ENCODE assay signal across 32 mouse cellular contexts in genomic region chr3:105571944-105572343, GRCm38 (mm10).
"Had no signal": no experiment of that assay in that cellular context is flagged by ENCODE, and none has a peak within 500 bp of the region (broad histone marks: within the 10 kb centered on the region; RNA-seq: fewer than 3 reads in every experiment).

No protein-coding gene starts in this region.

- H3K4me1 ChIP-seq: limb, embryonic 10.5 days; limb, embryonic 12.5 days; limb, embryonic 13.5 days; limb, embryonic 15.5 days; liver, embryonic 12.5 days; liver, embryonic 13.5 days; liver, embryonic 15.5 days; lung, embryonic 15.5 days; megakaryocyte, embryonic 14.5 days had no signal

- H3K9me3 ChIP-seq: limb, embryonic 10.5 days; limb, embryonic 12.5 days; limb, embryonic 13.5 days; limb, embryonic 15.5 days; liver, embryonic 12.5 days; liver, embryonic 13.5 days; liver, embryonic 15.5 days; lung, embryonic 15.5 days; megakaryocyte, embryonic 14.5 days; midbrain, embryonic 10.5 days; midbrain, embryonic 12.5 days; midbrain, embryonic 13.5 days; midbrain, embryonic 15.5 days; neural tube, embryonic 12.5 days had no signal

- DNase-seq: left cerebral cortex, postnatal 4 days; liver; liver, embryonic 13.5 days; liver, postnatal 0 days; lung, adult 18-20 months; lung, adult 2 months; lung, embryonic 14.5 days; lung, postnatal 10 days; lung, postnatal 14 days; lung, postnatal 36 days; lung, postnatal 4 days; midbrain, embryonic 14.5 days had no signal

- H3K36me3 ChIP-seq: limb, embryonic 10.5 days; limb, embryonic 12.5 days; limb, embryonic 13.5 days; limb, embryonic 15.5 days; liver, embryonic 12.5 days; liver, embryonic 13.5 days; liver, embryonic 15.5 days; lung, embryonic 15.5 days; midbrain, embryonic 10.5 days; midbrain, embryonic 12.5 days; midbrain, embryonic 13.5 days; midbrain, embryonic 15.5 days; neural tube, embryonic 12.5 days had no signal

- H3K27me3 ChIP-seq: limb, embryonic 15.5 days; liver, embryonic 13.5 days; liver, embryonic 15.5 days; lung, embryonic 15.5 days; midbrain, embryonic 13.5 days; midbrain, embryonic 15.5 days; neural tube, embryonic 12.5 days had no signal

- ATAC-seq: liver, embryonic 12.5 days; liver, postnatal 0 days; lung, postnatal 0 days; midbrain, embryonic 13.5 days; midbrain, embryonic 15.5 days; midbrain, embryonic 16.5 days had no signal

- H3K4me2 ChIP-seq: limb, embryonic 12.5 days; limb, embryonic 13.5 days; limb, embryonic 15.5 days; liver, embryonic 11.5 days; liver, embryonic 12.5 days; liver, embryonic 13.5 days; liver, embryonic 15.5 days; lung, embryonic 14.5 days; lung, embryonic 15.5 days; midbrain, embryonic 11.5 days; midbrain, embryonic 12.5 days; midbrain, embryonic 13.5 days; midbrain, embryonic 15.5 days; neural tube, embryonic 12.5 days had no signal

- H3K9ac ChIP-seq: limb, embryonic 12.5 days; limb, embryonic 13.5 days; limb, embryonic 15.5 days; liver, embryonic 12.5 days; liver, embryonic 13.5 days; liver, embryonic 14.5 days; liver, embryonic 15.5 days; liver, postnatal 0 days; lung, embryonic 14.5 days; lung, embryonic 15.5 days; midbrain, embryonic 12.5 days; midbrain, embryonic 13.5 days; midbrain, embryonic 15.5 days; neural tube, embryonic 12.5 days had no signal

- H3K4me3 ChIP-seq: limb, embryonic 10.5 days; limb, embryonic 12.5 days; limb, embryonic 13.5 days; limb, embryonic 15.5 days; liver, embryonic 12.5 days; liver, embryonic 13.5 days; liver, embryonic 15.5 days; lung, embryonic 15.5 days; megakaryocyte, embryonic 14.5 days; midbrain, embryonic 10.5 days; midbrain, embryonic 12.5 days; midbrain, embryonic 13.5 days; midbrain, embryonic 15.5 days; myocyte; neural tube, embryonic 12.5 days had no signal

- H3K27ac ChIP-seq: limb, embryonic 10.5 days; limb, embryonic 12.5 days; limb, embryonic 13.5 days; limb, embryonic 15.5 days; liver, embryonic 12.5 days; liver, embryonic 13.5 days; liver, embryonic 14.5 days; liver, embryonic 15.5 days; lung, embryonic 15.5 days; macrophage; midbrain, embryonic 10.5 days; midbrain, embryonic 12.5 days; midbrain, embryonic 15.5 days; neural tube, embryonic 12.5 days had no signal
